Mouse (Mus musculus): ENCODE data around the gene Vps26a.

DNA sequence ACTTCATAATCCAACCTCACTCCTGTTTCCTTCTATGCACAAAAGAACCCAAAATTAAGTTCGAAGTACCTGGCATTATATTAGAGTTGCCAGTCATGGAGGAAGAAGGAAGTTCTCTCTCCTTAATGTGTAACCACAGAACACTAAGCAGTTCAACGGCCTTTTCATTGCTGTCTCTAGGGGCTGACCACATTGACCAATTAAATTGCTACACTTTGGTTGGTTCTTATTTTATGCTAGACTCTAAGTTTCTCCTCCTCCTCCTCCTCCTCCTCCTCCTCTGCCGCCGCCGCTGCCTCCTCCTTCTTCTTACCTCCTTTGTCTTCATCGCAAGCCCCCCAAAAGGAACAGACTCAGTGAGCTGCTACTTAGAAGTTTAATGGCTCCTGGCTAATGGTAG lies 24.9 kb upstream of the Vps26a start:
- no peak for TF ChIP-seq POLR2AphosphoS2 (IDR thresholded peaks at IDR 0.05; ENCODE audit: insufficient read length, low read depth)
- no peak for TF ChIP-seq POLR2A (IDR thresholded peaks at IDR 0.05; ENCODE audit: insufficient read length, low read depth)
- no peak for TF ChIP-seq CEBPB (IDR thresholded peaks at IDR 0.05; ENCODE audit: insufficient read depth, poor library complexity, severe bottlenecking)
- TF ChIP-seq E2F4 (IDR thresholded peaks at IDR 0.05; ENCODE audit: insufficient read depth), result no peak
- TF ChIP-seq MAX (IDR thresholded peaks at IDR 0.05; ENCODE audit: low read depth), result no peak
- no peak for TF ChIP-seq MYOG (IDR thresholded peaks at IDR 0.05; ENCODE audit: control insufficient read depth in 1 of 3, insufficient read depth in 1 of 3, insufficient read length in 2 of 3, low read depth in 2 of 3)
